Mouse (Mus musculus): ENCODE results near the gene Tsen54.

The Tsen54 gene

GRCm38 (mm10) chr11:115803072-115803709 is 11.3 kb upstream of the Tsen54 start:
- DNase-seq (ENCODE audit: low spot score in 2 of 2): no peak

- no peak for DNase-seq (ENCODE audit: low spot score in 2 of 2)
These were observed 9.5 kb upstream of the Tsen54 start for GRCm38 (mm10) chr11:115805005-115805404.

GRCm38 (mm10) chr11:115806154-115806553 is 8.4 kb upstream of the Tsen54 start:
- no peak for DNase-seq (ENCODE audit: low spot score in 2 of 2)

- no peak for DNase-seq (ENCODE audit: low spot score in 2 of 2)
These were observed 7.2 kb upstream of the Tsen54 start for GRCm38 (mm10) chr11:115807306-115807705.

- no peak for DNase-seq (ENCODE audit: low spot score in 2 of 2)
These were observed 6.6 kb upstream of the Tsen54 start for GRCm38 (mm10) chr11:115807971-115808370.

GRCm38 (mm10) chr11:115808696-115809310 is 5.7 kb upstream of the Tsen54 start:
- DNase-seq (ENCODE audit: low spot score in 2 of 2): no peak

- no peak for DNase-seq (ENCODE audit: low spot score in 2 of 2)
These were observed 5.2 kb upstream of the Tsen54 start for GRCm38 (mm10) chr11:115809311-115809781.

GRCm38 (mm10) chr11:115810377-115810776 is 4.1 kb upstream of the Tsen54 start:
- DNase-seq (ENCODE audit: low spot score in 2 of 2): no peak

GRCm38 (mm10) chr11:115811381-115812093 is 3.0 kb upstream of the Tsen54 start:
- DNase-seq (ENCODE audit: low spot score in 2 of 2): no peak

GRCm38 (mm10) chr11:115812095-115812494 is 2.4 kb upstream of the Tsen54 start:
- no peak for DNase-seq (ENCODE audit: low spot score in 2 of 2)

- DNase-seq (ENCODE audit: low spot score in 2 of 2): no peak
These were observed 1.7 kb upstream of the Tsen54 start for GRCm38 (mm10) chr11:115812533-115813420.

- peak; percentile 71 to 89 for DNase-seq (ENCODE audit: low spot score in 2 of 2)
These were observed 822 bp upstream of the Tsen54 start, which contains the start of gene Caskin2 for GRCm38 (mm10) chr11:115813507-115814296. Caskin2 (minus strand) TSS chr11:115813639.

GRCm38 (mm10) chr11:115817331-115817730 is 2.8 kb downstream of the Tsen54 start:
- DNase-seq (ENCODE audit: low spot score in 2 of 2): no peak

GRCm38 (mm10) chr11:115819915-115820623 is 5.5 kb downstream of the Tsen54 start:
- no peak for DNase-seq (ENCODE audit: low spot score in 2 of 2)

- DNase-seq (ENCODE audit: low spot score in 2 of 2): no peak
These were observed 6.5 kb downstream of the Tsen54 start for GRCm38 (mm10) chr11:115821001-115821400.

- DNase-seq (ENCODE audit: low spot score in 2 of 2): peak in 1 of 2 experiments; percentile 61
These were observed 9.5 kb downstream of the Tsen54 start, which contains the start of gene Llgl2 for GRCm38 (mm10) chr11:115823774-115824740. Llgl2 (plus strand) TSS chr11:115824049.

- DNase-seq (ENCODE audit: low spot score in 2 of 2): no peak
These were observed 10.3 kb downstream of the Tsen54 start for GRCm38 (mm10) chr11:115824813-115825212.

- DNase-seq (ENCODE audit: low spot score in 2 of 2): no peak
These were observed 12.0 kb downstream of the Tsen54 start for GRCm38 (mm10) chr11:115826487-115826886.

- no peak for DNase-seq (ENCODE audit: low spot score in 2 of 2)
These were observed 13.1 kb downstream of the Tsen54 start for GRCm38 (mm10) chr11:115827624-115828023.

Data from left cerebral cortex, adult 9 months (tissue).